Mouse (Mus musculus) testis, adult 10 weeks (tissue): ENCODE results near the gene Dmbt1. TPM values are rescaled to one million over a fixed set of nuclear protein-coding genes. Genes with fewer than 3 reads are reported as not detected.

Experiments used
- polyA plus RNA-seq: library from polyadenylated mRNA; stranded (reverse); fragments of 350-450 nt; fragmentation: Illumina TruSeq; extraction: RNeasy Lipid Tissue Mini Kit (QIAGEN cat#74804); gene quantifications from one replicate; pipeline ENCODE4 v1.2.3, GENCODE M21; 2014; ENCODE audit warnings: low read depth, low replicate concordance

Gene Dmbt1
- polyA plus RNA-seq, result 0.41 TPM

DNA sequence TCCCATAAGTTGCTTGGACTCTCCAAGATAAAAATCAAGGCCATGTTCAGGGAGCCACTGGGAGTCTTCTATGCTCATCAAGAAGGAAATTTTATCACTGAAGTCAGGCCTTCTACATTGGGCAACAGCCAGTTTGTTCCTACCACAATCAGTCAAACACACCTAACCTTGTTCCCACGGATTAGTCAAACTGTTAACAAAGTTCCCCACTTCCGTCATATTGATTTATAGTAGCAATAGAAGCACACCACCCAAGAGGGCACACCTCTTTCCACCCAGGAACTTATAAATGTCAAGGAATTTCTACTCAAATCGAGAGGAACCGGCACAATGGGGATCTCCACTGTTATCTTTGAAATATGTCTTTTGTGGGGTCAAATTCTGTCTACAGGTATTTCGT, at the start of gene Dmbt1:
TSS of gene Dmbt1 (plus strand) at position 299 of the 400 bp plus-strand sequence.

DNA sequence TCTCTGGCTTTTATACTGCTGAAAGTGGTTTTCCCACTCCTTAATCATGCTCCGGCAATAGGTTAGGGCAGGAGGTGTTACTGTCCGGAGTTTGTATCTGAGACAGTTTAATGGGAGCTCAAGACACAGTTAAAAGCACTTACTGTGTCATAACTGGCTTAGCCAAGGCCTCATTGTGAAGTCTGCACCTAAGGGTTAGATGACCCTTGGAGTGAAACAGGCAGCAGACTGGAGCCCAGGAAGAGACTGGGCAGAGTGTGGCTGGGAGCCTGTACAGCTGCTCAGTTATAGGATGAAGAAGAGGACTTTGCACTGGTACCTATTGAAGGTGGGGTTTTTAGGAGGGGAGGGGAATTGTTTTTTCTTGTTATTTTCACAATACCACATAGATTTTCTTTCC, 114.4 kb downstream of the Dmbt1 start, which contains the start of gene 4933402N03Rik:
TSS of gene 4933402N03Rik (minus strand) at position 101 of the 400 bp plus-strand sequence.

Other genes starting within 250 kb of the Dmbt1 start
- gene Plekha1, start 166.3 kb upstream of the Dmbt1 start, polyA plus RNA-seq, result 18.2 TPM
- gene Htra1, start 95.9 kb upstream of the Dmbt1 start, polyA plus RNA-seq, result 3.1 TPM
- 37.5 TPM for gene 4933402N03Rik, start 114.3 kb downstream of the Dmbt1 start, polyA plus RNA-seq
- 0.14 TPM for gene 5430419D17Rik, start 142.3 kb downstream of the Dmbt1 start, polyA plus RNA-seq